ENCODE assay signal across 21 mouse cellular contexts in the genomic region with DNA sequence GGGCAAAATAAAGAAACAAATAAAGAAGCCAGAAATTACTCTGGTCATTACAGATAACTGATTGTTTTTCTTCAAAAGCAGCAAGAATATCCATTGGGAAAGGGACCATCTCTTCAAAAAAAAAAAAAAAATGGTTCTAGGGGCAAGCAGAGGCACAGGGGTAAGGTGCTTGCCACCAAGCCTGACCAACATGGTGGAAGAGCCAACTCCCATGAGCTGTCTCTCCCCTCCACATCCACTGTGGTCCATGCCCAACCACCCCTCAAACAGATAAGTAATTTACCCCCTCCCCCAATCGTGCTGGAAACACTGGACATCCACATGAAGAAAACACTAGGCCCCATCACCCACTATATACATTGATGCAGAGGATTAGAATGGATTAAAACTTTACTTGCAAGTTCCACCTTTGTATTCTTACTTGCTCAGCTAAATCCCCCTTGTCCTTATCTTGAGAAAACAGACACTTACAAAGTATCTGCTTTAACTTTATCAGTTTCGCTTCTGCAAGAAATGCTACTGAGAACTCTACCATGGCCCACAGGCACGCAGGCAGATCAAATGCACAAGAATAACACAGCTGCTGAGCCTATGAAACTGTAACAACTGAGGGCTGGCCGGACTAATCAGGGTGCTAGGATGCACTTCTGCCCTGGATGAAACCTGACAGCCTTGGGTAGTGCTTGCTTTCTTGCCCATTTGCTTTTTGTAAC. TPM values are rescaled to one million over a fixed set of nuclear protein-coding genes. Genes with fewer than 3 reads are reported as not detected.
DNase-seq lines count a peak whose midpoint lies in the region; ATAC-seq lines count a peak whose summit lies in the region.
"Had no signal": no experiment of that assay in that cellular context is flagged by ENCODE, and none has a peak within 500 bp of the region (broad histone marks: within the 10 kb centered on the region; RNA-seq: fewer than 3 reads in every experiment).

No protein-coding gene starts in this region.

- DNase-seq in c-Kit-negative CD71-positive TER-119-positive erythroid progenitor cells, embryonic 14.5 days (ENCODE audit: low read depth, low spot score), result peak; percentile 11
- DNase-seq in liver, embryonic 11.5 days (ENCODE audit: low spot score), result no peak
- no peak for DNase-seq in left cerebral cortex, adult 9 months (ENCODE audit: low spot score in 2 of 2)
- DNase-seq in left cerebral cortex, adult 8-10 months (ENCODE audit: low spot score in 2 of 2), result no peak
- DNase-seq: adrenal gland, postnatal 36 days; cerebellum, adult 9-10 months; heart, adult 18-20 months; kidney, adult 11 months; kidney, postnatal 25 days; right cerebral cortex, postnatal 4 days; thymus, postnatal 36 days had no signal

- H3K27ac ChIP-seq in kidney, embryonic 14.5 days (ENCODE audit: low read depth, low read length), result no peak overlapping the region
- no peak overlapping the region for H3K27ac ChIP-seq in kidney, embryonic 15.5 days
- H3K27ac ChIP-seq in liver, embryonic 11.5 days (ENCODE audit: low read depth, low read length), result peak overlapping the region; percentile 76
- H3K27ac ChIP-seq: forebrain, embryonic 12.5 days; limb, embryonic 12.5 days; lung, embryonic 15.5 days; macrophage; midbrain, embryonic 12.5 days; neural tube, embryonic 12.5 days; stomach, postnatal 0 days had no signal

- H3K36me3 ChIP-seq in kidney, embryonic 14.5 days (ENCODE audit: control insufficient read depth, insufficient read depth, low read length), result peaks cover 4% of the 10 kb centered on the region; the same call in 1 of the 2 replicates
- peaks cover 5% of the 10 kb centered on the region; the same call in 1 of the 2 replicates for H3K36me3 ChIP-seq in kidney, embryonic 15.5 days
- H3K36me3 ChIP-seq in liver, embryonic 11.5 days (ENCODE audit: control insufficient read depth, insufficient read depth, low read length), result no peaks in the 10 kb centered on the region

- H3K27me3 ChIP-seq in kidney, embryonic 14.5 days (ENCODE audit: control insufficient read depth, insufficient read depth, low read length), result no peaks in the 10 kb centered on the region
- H3K27me3 ChIP-seq in kidney, embryonic 15.5 days, result no peaks in the 10 kb centered on the region
- no peaks in the 10 kb centered on the region for H3K27me3 ChIP-seq in liver, embryonic 11.5 days (replicated peaks; ENCODE audit: control insufficient read depth, insufficient read depth, low read length)
- H3K27me3 ChIP-seq: forebrain, embryonic 12.5 days; limb, embryonic 12.5 days; lung, embryonic 15.5 days; midbrain, embryonic 12.5 days; neural tube, embryonic 12.5 days had no signal

- no peaks in the 10 kb centered on the region; the same call in 1 of the 2 replicates for H3K4me1 ChIP-seq in kidney, embryonic 14.5 days (ENCODE audit: control insufficient read depth, insufficient read depth, low read length)
- no peaks in the 10 kb centered on the region for H3K4me1 ChIP-seq in kidney, embryonic 15.5 days
- peaks cover 5% of the 10 kb centered on the region for H3K4me1 ChIP-seq in liver, embryonic 11.5 days (replicated peaks; ENCODE audit: control insufficient read depth, insufficient read depth, low read length)
- H3K4me1 ChIP-seq: forebrain, embryonic 12.5 days; limb, embryonic 12.5 days; lung, embryonic 15.5 days; midbrain, embryonic 12.5 days; neural tube, embryonic 12.5 days had no signal

- H3K9ac ChIP-seq in kidney, embryonic 14.5 days (ENCODE audit: low read depth, low read length), result no peak overlapping the region
- no peak overlapping the region for H3K9ac ChIP-seq in kidney, embryonic 15.5 days
- H3K9ac ChIP-seq in liver, embryonic 11.5 days (ENCODE audit: low read depth, low read length), result no peak overlapping the region
- H3K9ac ChIP-seq: forebrain, embryonic 12.5 days; limb, embryonic 12.5 days; lung, embryonic 15.5 days; midbrain, embryonic 12.5 days; neural tube, embryonic 12.5 days had no signal

- WGBS in kidney, embryonic 14.5 days, result 34% methylated on average over 4 of the region's 4 CpGs
- 44% methylated on average over 4 of the region's 4 CpGs for WGBS in kidney, embryonic 15.5 days
- 26% methylated on average over 4 of the region's 4 CpGs for WGBS in liver, embryonic 11.5 days

- no peak overlapping the region for H3K4me2 ChIP-seq in kidney, embryonic 14.5 days (replicated peaks; ENCODE audit: low read depth, low read length)
- H3K4me2 ChIP-seq in kidney, embryonic 15.5 days, result no peak overlapping the region
- H3K4me2 ChIP-seq in liver, embryonic 11.5 days, result no peak overlapping the region
- H3K4me2 ChIP-seq: forebrain, embryonic 12.5 days; limb, embryonic 12.5 days; lung, embryonic 15.5 days; midbrain, embryonic 12.5 days; neural tube, embryonic 12.5 days had no signal

- H3K4me3 ChIP-seq in kidney, embryonic 14.5 days (ENCODE audit: low read length), result no peak overlapping the region
- H3K4me3 ChIP-seq in kidney, embryonic 15.5 days (replicated peaks), result no peak overlapping the region
- H3K4me3 ChIP-seq in liver, embryonic 11.5 days (ENCODE audit: low read depth, low read length), result no peak overlapping the region
- H3K4me3 ChIP-seq: forebrain, embryonic 12.5 days; limb, embryonic 12.5 days; lung, embryonic 15.5 days; midbrain, embryonic 12.5 days; neural tube, embryonic 12.5 days had no signal

- 0 out of 2 replicates have a peak, but pooled peaks have one; percentile 60 for ATAC-seq in kidney, embryonic 14.5 days (ENCODE audit: low FRiP score, low TSS enrichment)
- ATAC-seq in kidney, embryonic 15.5 days (replicated peaks; ENCODE audit: low FRiP score), result no peak
- ATAC-seq in liver, embryonic 11.5 days (replicated peaks; ENCODE audit: low FRiP score), result peak; percentile 90
- peak; percentile 85 for ATAC-seq in megakaryocyte progenitor cell, adult 5-6 weeks (replicated peaks; ENCODE audit: poor library complexity)

- H3K9me3 ChIP-seq in kidney, embryonic 14.5 days (ENCODE audit: control insufficient read depth, low read length), result no peaks in the 10 kb centered on the region
- H3K9me3 ChIP-seq in kidney, embryonic 15.5 days (replicated peaks), result no peaks in the 10 kb centered on the region
- H3K9me3 ChIP-seq in liver, embryonic 11.5 days (ENCODE audit: control insufficient read depth, low read length), result no peaks in the 10 kb centered on the region
- H3K9me3 ChIP-seq: forebrain, embryonic 12.5 days; limb, embryonic 12.5 days; lung, embryonic 15.5 days; midbrain, embryonic 12.5 days; neural tube, embryonic 12.5 days had no signal

RNA-seq across cellular contexts. Expression of a gene that starts 59.3 kb away (rescaled TPM):
- 54.4 and 55.8 TPM in 2 replicates for polyA plus RNA-seq in kidney, embryonic 14.5 days (2014; fragmentation: Nextera tagmentation; extraction: Ambion mirVana)
- polyA plus RNA-seq in kidney, embryonic 15.5 days (2015; fragmentation: Nextera tagmentation; extraction: Ambion mirVana), result 52.2 and 55.2 TPM in 2 replicates
- 28.4 and 30.9 TPM in 2 replicates for polyA plus RNA-seq in liver, embryonic 11.5 days (2014; fragmentation: Nextera tagmentation; extraction: Ambion mirVana)
- total RNA-seq in megakaryocyte progenitor cell, adult 5-6 weeks (2015), result 2.5 and 5.6 TPM in 2 replicates
- 10.2 and 10.6 TPM in 2 replicates for total RNA-seq in megakaryocyte progenitor cell, adult 5-6 weeks (2017)
- total RNA-seq in left cerebral cortex, adult 8-10 months (2022), result 10 to 100 TPM in 1 of 4 experiments, 1 to 10 TPM in 3; 8.9 to 11.2 (median 9.6) TPM

RNA-seq across cellular contexts. Expression of a gene that starts 59.4 kb away (rescaled TPM):
- 6.3 and 9.5 TPM in 2 replicates for polyA plus RNA-seq in kidney, embryonic 14.5 days (2014; fragmentation: Nextera tagmentation; extraction: Ambion mirVana)
- 10.8 and 12.1 TPM in 2 replicates for polyA plus RNA-seq in kidney, embryonic 15.5 days (2015; fragmentation: Nextera tagmentation; extraction: Ambion mirVana)
- 3.6 and 4.5 TPM in 2 replicates for polyA plus RNA-seq in liver, embryonic 11.5 days (2014; fragmentation: Nextera tagmentation; extraction: Ambion mirVana)
- 10.0 and 19.3 TPM in 2 replicates for total RNA-seq in megakaryocyte progenitor cell, adult 5-6 weeks (2015)
- 11.5 and 19.2 TPM in 2 replicates for total RNA-seq in megakaryocyte progenitor cell, adult 5-6 weeks (2017)
- 10 to 100 TPM in 1 of 4 experiments, 1 to 10 TPM in 3; 6.8 to 10.4 (median 8.3) TPM for total RNA-seq in left cerebral cortex, adult 8-10 months (2022)
